Mouse (Mus musculus): ENCODE results near the gene Tbc1d5.

Tbc1d5 gene

DNA sequence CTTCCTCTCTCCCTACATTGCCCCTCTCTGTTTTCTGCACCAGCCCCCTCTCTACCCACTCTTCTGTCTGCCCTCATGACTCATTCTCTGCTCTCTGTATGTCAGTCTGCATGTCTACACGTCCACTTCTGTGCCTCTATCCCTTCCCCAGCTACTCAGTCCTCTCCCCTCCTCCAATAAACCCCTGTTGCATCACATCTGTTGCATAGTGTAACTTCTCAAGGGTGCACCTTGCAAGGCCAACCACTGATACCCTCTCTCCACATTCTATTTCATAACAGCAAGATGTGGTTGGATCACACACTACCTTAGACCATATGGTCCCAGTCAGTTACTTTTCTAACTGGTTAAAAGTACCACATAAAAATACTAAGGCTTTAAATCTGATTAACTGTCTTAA, 74.9 kb downstream of the Tbc1d5 start:
- DNase-seq (ENCODE audit: low read depth, low spot score) = no peak

DNA sequence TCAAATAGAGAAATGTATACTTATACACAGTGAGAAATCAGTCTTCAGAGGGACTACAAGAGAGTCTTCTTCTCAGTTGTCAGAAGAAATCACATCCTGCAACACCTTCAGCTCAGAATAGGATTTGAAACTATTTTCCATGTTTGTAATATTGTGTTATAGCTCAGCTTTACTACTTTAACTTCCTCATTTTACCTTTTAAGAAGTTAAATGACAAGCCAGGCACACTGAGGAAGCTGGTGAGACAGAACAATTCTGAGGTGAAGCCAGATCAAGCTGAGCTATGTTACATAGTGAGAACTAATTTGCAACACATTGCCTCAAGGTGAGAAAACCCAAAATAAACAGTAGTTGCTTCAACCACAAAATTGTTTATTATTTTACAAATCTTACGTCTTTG, 135.3 kb downstream of the Tbc1d5 start:
- no peak for DNase-seq (ENCODE audit: low read depth, low spot score)

DNA sequence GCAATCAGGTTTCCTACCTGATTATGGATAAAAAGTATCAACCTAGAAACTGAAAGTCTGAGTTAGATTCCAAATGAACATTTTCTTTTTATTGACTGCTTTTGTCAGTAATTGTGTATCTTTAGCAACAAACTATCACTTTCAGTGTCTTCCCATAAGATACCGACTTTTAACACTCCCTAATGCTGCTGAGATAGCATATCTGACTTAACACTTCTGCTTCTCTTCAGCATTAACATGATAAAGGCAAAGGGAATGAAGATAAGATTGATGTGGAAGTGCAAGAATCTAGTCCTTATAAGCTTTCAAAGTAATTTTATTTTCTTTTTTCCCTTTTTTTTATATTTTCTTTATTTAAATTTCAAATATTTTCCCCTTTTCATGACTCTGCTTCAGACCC, 138.3 kb downstream of the Tbc1d5 start:
- no peak for DNase-seq (ENCODE audit: low read depth, low spot score)

DNA sequence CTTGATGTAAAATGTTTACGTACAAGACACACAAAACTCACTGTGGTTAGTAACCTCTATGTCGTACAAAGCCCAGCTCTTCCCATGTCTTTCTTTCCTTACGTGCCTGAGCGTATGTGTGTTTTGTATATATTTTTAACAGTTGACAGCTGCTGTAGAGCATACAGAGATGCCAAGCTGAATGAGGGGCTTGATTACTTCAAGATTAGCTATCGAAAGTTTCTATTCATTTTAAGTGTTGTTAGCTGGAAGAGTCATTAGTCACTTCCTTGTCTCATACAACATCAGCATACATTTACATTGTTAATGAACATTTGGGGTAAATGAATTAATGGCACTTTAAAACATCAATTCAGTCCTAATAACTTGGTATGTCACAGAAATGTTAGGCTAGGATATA, 155.9 kb downstream of the Tbc1d5 start:
- no peak for DNase-seq (ENCODE audit: low read depth, low spot score)

DNA sequence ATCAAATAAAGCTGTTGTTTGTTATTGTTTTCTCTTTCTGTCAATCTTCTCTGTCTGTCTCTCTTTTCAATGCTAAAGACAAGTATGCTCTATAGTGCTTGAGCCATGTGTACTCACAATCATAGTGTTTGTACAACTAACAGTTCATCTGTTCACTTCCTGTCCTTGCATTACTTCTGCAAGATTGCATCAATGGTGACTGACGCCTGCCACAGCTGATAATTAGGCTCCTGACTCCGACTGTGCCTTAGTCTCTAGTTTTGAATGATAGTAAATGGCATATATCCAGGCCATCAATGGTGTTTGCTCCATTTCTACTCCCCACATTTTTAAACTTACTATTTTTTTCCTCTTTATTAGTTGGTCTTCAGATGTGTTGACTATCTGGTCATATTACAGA, 162.8 kb downstream of the Tbc1d5 start:
- DNase-seq (ENCODE audit: low read depth, low spot score) = no peak

DNA sequence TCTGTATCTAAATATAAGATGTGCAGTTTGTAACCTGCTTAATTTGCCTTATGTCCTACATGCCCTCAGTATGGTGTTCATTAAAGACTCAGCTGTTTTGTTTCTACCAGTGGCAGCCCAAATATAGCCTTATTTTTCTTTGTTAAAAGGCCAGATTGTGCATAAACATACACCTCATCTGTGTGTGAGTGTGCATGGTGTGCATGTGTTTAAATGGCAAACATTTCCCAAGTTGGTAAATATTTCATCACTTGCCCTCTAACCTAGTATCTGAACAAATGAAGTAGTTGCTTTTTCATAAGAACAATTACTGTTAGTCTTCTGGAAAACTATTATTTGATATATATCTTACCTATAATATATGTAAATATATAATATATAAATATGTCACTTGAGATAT, 165.2 kb downstream of the Tbc1d5 start:
- no peak for DNase-seq (ENCODE audit: low read depth, low spot score)

DNA sequence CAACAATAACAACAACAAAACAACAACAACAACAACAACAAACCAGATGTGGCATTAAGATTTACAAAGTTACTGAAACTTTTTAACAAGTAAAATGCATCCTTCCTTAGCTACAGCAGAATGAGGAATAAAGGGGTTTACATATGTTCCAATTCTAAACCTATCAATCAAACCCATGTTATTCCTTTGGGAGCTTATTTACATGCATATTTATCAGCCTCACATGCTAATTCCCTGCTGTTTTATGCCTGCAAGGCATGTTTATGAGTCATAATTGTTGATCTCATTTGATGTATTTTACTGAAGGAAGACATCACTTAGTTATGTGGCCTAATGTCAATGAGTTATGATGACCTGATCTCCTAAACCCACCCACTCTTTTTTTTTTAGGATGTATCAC, 176.0 kb downstream of the Tbc1d5 start:
- no peak for DNase-seq (ENCODE audit: low read depth, low spot score)

DNA sequence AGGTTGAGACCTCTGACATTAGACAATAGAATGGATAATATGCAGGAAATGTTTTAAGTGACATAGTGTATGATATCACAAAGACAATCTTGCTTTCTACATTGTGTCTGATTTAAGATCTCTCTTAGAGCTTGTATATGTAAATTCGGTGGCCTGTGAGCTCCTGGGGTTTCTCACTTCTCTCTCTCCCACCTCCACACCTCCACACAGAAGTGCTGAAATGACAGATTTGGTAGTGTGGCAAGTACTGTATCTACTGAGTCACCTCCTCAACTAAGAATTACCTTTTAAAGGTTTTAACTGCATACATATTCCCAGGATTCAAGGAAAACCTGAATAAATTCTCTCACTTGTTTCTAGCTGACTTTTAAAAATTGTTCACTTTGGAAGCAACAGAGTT, 180.9 kb downstream of the Tbc1d5 start:
- DNase-seq (ENCODE audit: low read depth, low spot score) = no peak

DNA sequence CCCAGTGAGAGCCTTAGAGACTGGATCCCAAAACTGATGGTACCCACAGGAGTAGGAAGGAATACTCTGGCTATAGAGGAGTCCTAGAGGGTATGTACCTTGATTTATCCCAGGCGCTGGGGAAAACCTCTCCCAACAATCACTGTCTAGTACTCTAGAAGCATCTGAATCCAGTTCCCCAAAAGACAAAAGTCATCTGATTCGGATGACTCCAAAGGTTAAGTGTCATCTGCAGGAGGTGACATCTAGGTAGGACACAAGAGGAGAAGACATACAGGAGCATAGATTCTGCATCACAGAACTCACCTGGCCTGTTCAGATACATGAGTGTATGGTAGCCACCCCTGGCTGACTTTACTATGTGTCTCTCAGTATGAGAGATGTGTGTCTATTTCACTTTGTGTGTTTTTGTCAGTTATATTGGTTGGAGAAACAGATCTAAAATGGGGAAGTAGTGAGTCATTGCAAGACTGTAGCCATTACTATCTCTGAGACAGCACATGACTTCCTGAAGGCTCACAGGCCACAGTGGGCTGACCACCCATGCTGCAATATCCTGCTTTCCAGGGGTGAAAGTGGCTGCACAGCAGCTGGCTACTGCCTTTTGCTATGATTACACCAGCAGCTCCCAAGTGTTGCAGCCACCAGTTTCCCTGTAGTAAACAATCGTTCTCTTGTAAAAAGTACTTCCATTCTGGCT, 185.7 kb downstream of the Tbc1d5 start:
- no peak for DNase-seq (ENCODE audit: low read depth, low spot score)

DNA sequence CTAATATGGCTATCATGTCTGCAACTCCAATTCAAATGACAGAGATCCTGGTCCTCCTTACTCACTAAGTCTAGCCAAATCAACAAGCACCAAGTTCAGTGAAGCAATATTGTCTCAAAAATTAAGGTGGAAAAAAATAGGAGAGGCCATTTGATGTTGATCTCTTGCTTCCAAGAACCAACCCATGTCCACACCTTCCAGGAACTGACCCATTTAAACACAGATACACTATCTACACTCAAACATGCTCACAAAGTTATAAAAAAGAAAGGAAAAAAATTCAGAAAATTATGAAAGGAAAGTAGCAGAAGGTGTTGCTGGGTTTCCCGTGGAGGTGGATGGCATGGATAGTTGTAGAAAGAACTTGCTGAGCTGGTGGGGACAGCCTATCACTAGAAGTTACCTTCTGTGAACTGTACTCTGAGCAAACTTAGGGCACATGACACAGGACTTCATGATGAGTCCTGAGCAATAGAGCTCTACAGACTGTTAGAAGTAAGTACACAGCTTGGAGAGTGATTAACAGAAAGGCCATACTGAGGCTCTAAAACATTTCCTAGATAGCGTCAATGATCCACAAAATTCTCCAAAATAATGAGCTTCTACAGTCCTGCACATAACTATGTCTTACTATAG, 188.3 kb downstream of the Tbc1d5 start:
- no peak for DNase-seq (ENCODE audit: low read depth, low spot score)

DNA sequence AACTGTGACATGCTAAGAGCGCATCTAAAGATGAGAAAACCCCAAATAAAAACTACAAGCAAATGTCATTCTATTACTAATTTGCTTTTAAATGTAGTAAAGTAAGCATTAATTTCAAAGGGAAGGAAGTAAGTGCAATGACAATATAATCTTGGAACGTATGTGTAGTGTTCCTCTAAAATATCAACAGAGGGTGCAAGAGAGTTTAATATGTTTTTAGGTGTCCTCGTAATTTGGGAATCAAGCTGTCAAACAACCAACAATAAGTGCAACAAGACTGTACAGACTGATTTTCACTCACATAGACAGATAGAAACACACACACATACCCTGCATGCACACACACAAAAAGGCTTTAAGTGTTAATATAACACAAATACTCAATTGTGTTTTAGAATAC, 191.2 kb downstream of the Tbc1d5 start:
- no peak for DNase-seq (ENCODE audit: low read depth, low spot score)

DNA sequence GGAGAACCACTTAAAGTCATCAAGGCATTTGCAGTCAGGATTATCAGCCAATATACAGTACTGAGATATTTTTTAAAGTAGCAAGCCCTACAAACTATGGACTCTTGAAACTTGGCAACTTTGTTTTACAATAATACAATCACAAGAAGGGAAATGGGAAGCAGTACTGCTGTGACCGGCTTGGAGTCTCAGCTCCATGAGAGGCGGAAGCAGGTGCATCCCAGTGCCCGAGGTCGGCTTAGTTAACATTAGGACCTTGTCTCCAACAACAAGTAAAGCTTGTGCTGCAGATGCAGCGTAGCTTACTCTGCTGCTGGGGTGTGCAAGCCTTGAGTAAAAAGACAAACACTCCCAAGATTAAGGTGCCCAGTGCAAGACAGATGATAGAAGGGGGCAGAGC, 197.2 kb downstream of the Tbc1d5 start:
- no peak for DNase-seq (ENCODE audit: low read depth, low spot score)

DNA sequence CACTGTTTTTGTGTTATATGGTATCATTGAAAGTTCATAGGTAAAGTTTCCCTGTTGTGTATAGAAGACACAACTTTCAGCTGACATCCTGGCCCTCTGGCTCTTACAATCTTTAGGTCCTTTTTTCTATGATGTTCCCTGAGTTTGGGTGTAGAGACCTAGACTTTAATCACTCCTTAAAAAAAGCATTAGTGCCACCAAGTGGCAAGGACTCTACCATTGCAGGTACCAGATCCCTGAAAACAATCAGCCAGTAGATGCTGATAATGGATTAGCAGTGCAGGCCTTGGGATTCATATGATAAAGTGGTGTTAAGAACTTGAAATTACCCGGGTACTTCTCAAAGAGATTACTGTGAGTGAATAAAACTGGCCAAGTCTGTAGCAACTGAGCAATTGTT, 207.0 kb downstream of the Tbc1d5 start:
- peak; percentile 10 for DNase-seq (ENCODE audit: low read depth, low spot score)

DNA sequence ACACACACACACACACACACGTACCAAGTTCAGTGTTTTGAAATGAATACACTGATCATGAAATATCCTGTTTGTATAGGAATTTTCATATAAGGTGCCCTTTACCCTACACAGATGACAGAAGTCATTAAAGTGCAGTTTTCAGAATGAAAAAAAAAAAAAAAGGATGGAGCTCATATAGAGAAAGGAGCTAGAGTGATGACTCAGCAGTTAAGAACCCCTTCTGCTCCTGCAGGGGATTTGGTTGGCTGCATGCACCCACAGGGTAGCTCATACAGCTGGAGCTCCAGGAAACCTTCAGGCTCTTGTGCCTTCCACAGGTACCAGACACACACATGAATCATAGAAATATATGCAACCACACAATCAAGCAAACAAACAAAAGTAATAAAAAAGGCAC, 213.0 kb downstream of the Tbc1d5 start:
- no peak for DNase-seq (ENCODE audit: low read depth, low spot score)

DNA sequence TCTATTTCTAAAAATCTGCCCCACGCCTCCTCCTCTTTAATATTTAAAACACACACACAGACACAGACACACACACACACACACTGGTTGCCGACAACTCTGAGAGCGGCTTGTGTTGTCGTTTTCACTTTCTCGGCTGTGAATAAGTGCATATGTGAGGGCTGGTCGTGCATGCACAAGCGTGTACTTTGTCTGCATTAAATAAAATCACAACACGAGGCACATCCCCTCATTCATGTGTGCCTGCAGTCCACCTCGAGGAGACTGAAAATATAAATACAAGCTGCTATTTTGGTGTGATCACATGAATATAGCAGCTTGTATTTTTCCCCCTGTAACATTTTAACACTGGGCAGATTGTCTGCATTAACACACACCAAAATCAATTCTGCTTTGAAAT, 224.8 kb downstream of the Tbc1d5 start:
- DNase-seq (ENCODE audit: low read depth, low spot score) = no peak

DNA sequence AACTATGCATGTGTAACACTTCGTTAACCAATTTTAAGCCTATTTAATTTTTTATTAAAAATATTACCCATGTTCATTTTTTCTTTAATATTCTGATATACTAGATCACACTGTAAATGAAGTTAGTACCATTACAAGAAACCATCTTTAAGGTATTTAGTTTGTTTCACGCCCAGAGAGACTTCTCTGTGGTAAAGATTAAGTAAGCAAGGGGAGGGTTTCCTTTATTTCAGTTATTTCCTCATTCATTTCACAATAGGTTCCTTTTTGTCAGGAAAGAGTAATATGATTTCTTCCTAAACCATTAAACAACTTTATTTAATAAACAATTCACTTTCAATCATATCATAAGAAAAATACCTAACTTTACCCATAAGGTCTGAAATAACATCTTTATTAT, 256.8 kb downstream of the Tbc1d5 start:
- DNase-seq (ENCODE audit: low read depth, low spot score) = no peak

DNA sequence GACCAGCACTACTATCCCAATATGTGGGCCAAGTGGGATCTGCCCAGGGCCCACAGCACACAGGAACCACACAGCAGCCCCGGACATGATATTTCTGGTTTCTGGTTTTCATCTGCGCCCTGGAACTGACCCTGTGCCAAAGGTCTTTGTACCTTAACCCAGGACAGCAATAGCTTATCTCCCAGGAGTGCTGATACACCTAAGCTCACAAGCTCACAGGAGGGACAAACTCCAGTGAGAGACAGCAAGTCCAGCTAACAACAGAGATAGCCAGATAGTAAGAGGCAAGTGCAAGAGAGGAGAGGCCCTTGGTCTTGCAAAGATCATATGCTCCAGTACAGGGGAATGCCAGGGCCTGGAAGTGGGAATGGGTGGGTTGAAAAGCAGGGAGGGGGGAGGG, 263.9 kb downstream of the Tbc1d5 start:
- DNase-seq (ENCODE audit: low read depth, low spot score) = no peak

DNA sequence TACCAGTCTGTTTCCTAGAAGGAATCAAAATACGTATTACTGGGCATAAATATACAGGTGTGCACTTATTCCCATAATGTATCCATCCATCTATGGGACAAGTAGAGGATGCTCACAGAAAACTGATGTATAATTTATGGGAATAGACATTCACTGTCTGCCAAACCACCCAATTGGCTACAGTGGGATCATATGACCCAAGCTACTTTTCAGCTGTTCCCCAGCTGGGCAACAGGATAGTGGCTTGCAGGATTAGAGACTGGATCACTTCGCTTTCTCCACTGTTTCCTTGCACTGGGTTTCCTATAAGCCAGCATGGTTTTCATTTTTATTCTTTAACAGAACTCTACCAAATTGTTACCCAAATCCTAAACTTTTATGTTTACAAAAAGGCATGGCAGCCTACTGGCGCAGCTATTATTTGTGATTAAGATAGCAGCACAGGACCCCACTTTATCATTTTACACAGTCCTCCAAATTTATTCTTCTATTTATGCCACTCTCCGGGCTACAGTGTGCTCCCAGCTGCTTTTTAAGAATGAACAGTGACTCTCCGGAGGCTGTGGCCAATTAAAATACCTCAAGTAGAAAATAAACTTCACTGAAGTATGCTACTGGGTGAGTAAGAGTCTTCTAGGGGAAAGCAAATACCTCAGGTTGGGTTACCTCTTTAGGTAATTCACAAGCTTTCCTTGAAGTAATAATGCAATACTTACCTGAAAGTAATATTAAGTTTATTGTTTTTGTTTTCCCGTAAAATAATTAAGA, 270.4 kb downstream of the Tbc1d5 start:
- DNase-seq (ENCODE audit: low read depth, low spot score) = peak; percentile 28

DNA sequence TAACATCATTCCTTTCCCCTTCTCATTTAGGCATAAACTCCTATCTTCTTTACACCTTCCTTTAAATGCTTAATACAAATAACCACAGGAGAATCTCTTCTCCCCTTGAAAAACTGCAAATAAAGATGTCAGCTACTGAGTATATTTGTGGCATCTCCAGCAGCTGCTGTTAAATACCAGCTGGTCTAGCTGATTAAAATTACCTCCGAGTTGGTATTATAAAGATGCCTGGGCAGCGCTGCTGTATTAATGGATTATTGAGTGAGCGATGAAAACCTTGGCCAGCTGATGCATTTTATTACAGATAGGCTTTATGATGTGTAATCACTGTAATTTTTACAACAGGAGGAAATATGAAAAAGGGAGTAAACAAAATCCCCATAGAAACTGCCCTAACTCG, 271.0 kb downstream of the Tbc1d5 start:
- no peak for DNase-seq (ENCODE audit: low read depth, low spot score)

DNA sequence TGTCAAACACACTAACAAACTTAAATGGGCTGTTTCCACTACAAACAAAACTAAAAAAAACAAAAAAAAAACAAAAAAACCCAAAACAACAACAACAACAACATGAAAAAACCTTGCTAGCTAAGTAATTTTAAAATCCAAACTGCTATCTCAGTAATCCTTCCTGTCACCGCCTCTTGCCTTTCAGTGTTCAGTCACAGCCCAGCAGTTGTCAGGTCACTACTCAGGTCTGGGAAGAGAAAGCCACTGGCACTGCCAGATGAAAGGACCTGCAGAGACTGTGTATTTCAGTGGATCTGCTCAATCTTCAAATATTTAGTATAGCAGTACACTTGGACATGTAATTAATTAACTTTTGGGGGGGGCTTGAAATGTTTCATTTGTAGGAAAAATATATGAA, 272.5 kb downstream of the Tbc1d5 start:
- peak; percentile 21 for DNase-seq (ENCODE audit: low read depth, low spot score)

DNA sequence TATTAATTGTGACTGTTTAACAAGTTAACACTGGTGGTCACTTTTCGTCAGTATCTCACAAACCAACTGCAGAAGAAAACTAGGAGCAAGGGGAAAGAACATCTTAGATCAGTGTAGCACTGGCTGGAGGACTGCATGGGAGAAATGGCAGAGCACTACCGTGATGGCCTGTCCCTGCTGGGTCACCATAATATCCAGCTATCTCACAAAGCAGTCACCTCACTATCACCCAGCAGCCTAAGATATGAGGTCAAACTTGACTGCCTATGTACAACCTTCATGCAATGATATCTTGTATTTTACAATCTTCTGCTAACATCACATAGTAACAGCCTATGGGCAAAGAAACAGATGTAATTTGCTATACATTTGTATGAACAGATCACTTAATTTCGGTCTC, 274.7 kb downstream of the Tbc1d5 start:
- DNase-seq (ENCODE audit: low read depth, low spot score) = no peak

DNA sequence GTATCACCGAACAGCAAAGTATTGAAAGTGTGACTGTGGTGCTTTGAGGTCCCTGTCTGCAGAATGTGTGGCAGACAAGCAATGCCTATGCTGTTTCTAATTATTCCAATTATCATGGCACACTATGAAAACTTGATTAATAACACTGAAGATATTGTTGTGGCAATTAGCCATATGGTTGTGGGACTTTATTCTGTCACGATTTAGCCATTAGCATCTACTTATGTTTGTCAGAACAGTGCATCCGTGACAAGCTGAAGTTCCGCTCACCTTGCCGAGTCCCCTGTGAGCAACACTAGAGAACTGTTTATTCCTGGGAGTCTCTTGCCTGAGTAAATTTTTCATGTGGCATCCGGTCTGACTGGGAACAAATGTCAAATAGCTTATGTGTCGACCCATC, 281.3 kb downstream of the Tbc1d5 start:
- DNase-seq (ENCODE audit: low read depth, low spot score) = no peak

DNA sequence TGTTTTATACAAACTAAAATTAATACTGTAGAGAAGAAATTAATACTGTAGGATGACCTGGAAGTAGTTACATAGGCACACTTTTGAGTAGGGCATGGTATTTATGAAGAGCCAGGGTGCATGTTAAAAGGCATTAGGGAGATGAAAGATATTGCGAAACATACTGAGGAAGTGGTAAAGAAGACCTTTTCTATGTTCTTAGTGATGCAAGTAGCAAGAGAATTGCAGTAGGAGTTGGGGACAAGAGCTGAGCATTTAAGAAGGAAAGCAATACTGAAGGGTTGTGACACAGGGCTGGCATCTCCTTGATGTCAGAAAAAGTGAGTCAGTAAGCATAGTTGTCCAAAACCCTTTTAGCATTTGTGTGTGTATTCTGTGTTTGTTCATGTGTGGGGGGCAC, 289.7 kb downstream of the Tbc1d5 start:
- DNase-seq (ENCODE audit: low read depth, low spot score) = no peak

All from mesoderm, embryonic 11.5 days (tissue).